Mouse (Mus musculus): ENCODE data around the gene Heph.

The Heph gene

GRCm38 (mm10) chrX:96455149-96455548, at the start of gene Heph:
Gene Heph, plus strand, starts transcription at chrX:96455359.
- 73% methylated on average over 2 of the region's 2 CpGs for WGBS

DNA sequence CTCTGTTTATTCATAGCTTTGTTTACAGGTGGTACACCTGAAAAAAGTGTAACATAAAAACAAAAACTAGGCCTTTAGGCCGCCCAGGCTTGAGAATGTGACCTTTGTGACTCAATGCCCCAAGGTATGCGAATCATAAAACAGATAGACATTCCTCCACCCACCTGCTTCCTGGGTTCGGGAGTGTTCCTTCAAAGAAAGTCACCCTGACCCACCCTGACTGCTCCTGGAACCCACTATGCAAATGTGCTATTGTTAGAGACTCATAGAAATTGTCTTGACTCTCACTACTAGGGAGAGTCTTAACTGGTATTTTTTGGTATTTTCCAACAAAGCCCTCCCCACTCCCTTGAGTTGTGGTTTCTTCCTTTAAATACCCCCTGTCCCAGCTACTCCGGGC, 39.8 kb upstream of the Heph start:
- 88% methylated on average over 4 of the region's 4 CpGs for WGBS

DNA sequence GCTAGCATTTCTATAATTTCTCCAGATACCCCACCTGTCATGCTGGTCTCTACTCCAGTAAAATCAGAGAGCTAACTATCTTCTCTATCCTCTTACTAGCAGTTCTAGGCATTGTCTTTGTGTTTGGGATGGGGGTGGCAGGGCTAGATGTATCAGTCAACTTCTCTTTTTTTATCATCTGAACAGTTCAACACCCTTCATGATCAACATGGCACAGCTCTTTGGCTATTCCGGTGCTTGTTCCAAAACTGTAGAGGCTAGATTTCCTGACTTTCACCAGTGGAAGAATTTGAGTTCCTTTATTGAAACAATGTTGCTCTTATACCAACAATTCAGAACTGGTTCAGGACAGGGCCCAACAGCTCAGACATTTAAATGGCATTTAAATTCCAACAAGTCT, 38.2 kb upstream of the Heph start:
- 90% methylated on average over 1 of the region's 1 CpGs for WGBS

DNA sequence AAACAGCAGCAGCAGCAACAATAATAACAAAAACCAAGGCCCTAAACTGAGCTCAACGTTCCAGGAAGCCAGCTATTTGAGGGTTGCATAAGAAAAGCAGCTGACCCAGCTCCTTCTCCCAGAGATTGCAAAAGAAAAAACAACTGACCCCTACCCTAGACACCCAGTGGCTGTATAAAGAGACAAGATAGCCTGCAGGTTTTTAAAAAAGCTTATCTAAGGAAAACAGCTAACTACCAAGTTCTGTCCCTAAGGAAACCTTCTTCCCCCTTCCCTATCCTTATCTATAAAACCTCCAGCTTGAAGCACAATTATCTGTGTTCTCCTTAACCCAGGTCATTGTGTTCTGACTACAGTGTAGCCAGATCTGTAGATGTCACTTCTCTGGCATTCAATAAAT, 37.4 kb upstream of the Heph start:
- WGBS = 58% methylated on average over 1 of the region's 1 CpGs

DNA sequence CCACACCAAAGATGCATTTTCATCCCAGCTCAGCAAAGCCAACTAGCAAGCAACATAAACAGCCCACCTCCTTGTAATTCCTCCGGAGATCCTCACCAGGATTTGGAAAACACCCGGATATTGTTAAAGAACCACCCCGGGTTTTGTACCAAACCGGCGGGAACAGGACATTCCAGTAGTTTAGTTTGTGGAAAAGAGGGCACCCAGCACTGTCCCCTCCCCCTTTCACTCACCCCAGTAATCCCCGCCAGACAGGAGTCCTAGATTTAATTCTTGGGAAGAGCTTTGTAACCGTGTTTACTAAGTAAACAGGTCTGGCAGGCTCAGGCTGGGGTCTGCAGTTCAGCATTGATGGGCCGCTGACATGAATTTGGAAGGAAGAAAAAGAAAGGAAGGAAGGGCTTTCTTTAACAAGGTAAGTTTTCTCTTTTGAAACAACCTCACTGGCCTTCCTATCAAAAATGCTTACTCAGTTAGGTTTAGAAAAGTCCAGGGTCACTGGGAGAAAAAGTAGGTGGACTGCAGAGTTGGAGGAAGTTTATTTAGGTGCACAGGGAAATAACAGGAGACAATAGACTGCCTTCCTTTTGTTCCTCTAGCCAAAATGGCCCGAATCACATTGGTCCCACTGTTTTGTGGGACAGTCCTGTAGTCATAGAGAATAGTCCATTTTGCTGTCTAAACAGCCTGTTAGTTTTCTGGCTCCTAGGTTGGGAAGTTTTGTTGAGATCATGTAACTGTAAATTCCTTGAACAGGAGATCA, 1.2 kb downstream of the Heph start, which contains the start of gene Hsf3:
Gene Hsf3, minus strand, starts transcription at position 94 of the 763 bp plus-strand sequence.
- WGBS = 34% methylated on average over 9 of the region's 9 CpGs

DNA sequence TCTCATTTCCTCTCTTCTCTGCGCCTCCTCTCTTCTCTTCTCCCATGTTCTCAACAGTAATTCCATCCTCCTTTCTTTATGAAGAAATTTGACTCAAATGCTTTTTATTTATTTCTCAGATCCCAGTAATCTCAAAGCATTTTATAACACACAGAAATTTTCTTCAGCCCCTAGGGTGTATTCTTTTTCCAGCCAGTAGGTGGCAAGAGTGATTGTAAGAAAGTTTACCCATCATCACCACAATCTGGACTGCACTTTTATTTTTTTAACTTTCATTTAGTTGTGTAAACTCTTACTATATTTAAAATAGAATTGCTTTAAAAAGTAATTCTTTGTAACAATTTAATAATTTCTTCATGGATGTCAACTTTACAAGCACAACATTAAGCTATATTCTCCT, 46.4 kb downstream of the Heph start:
- 88% methylated on average over 1 of the region's 1 CpGs for WGBS

Measured in cerebral cortex, adult 2 months (tissue).